Mouse (Mus musculus): ENCODE measurements around the gene Fance. TPM values are rescaled to one million over a fixed set of nuclear protein-coding genes. Genes with fewer than 3 reads are reported as not detected.

The Fance gene
- polyA plus RNA-seq (2015; fragmentation: Nextera tagmentation; extraction: Ambion mirVana), result 11.3 and 13.5 TPM in 2 replicates

- Histone ChIP-seq H3K4me3 (replicated peaks) (peak within 1 kb of the TSS; percentile 87), H3K27me3 (no peaks in the 10 kb centered on the region), H3K27ac (peak within 1 kb of the TSS; percentile 89), H3K4me2 (peak within 1 kb of the TSS; percentile 98), H3K9me3 (replicated peaks) (no peaks in the 10 kb centered on the region), H3K9ac (peak within 1 kb of the TSS; percentile 92), H3K36me3 (peaks cover 27% of the 10 kb centered on the region), H3K4me1 (replicated peaks) (peaks cover 69% of the 10 kb centered on the region)
- peak; percentile 96 for ATAC-seq (ENCODE audit: low read depth)
- WGBS (ENCODE audit: insufficient replicate concordance), result under 1% methylated on average over 69 of the region's 69 CpGs
- peak; percentile 99 for DNase-seq
Measured at GRCm38 (mm10) chr17:28313212-28313879, at the start of gene Fance. Gene Fance (plus strand): TSS chr17:28313519.

- no peak overlapping the region for H3K4me2 ChIP-seq
- DNase-seq, result no peak
- H3K9me3 ChIP-seq (replicated peaks), result no peaks in the 10 kb centered on the region
- ATAC-seq (ENCODE audit: low read depth), result no peak
- no peaks in the 10 kb centered on the region for H3K27me3 ChIP-seq
- WGBS (ENCODE audit: insufficient replicate concordance), result 60% methylated on average over 5 of the region's 5 CpGs
- no peak overlapping the region for H3K4me3 ChIP-seq (replicated peaks)
- H3K36me3 ChIP-seq, result 0 out of 2 replicates have a peak, but pooled peaks cover 4% of the 10 kb centered on the region
- peaks cover 63% of the 10 kb centered on the region for H3K4me1 ChIP-seq (replicated peaks)
- no peak overlapping the region for H3K9ac ChIP-seq
- no peak overlapping the region for H3K27ac ChIP-seq
Measured at GRCm38 (mm10) chr17:28267251-28267650, 46.1 kb upstream of the Fance start.

DNA sequence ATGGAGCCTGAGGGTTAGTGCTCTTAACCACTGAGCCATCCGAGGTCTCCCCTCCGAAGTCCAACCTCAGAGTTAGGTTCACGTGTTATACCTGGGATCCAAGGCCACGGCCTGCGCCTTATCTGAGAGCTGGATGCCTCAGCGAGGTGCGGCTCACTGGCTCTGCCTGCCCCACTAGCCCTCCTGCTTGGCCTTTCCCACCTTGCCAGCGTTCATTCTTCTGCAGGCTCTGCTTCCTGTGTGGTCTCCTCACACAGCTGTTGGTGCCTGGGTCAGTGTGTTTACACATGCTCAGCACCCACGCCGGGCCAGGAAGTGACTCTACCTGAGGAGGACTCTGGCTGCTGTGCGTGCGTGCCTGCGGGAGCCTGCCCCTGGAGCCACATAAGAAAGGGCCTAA, 43.2 kb upstream of the Fance start:
- peaks cover 57% of the 10 kb centered on the region for H3K4me1 ChIP-seq (replicated peaks)
- no peak overlapping the region for H3K4me2 ChIP-seq
- ATAC-seq (ENCODE audit: low read depth), result no peak
- 0 out of 2 replicates have a peak, but pooled peaks cover 5% of the 10 kb centered on the region for H3K36me3 ChIP-seq
- 54% methylated on average over 13 of the region's 13 CpGs for WGBS (ENCODE audit: insufficient replicate concordance)
- no peak overlapping the region for H3K9ac ChIP-seq
- H3K4me3 ChIP-seq (replicated peaks), result no peak overlapping the region
- no peak for DNase-seq
- H3K9me3 ChIP-seq (replicated peaks), result no peaks in the 10 kb centered on the region
- H3K27me3 ChIP-seq, result no peaks in the 10 kb centered on the region
- H3K27ac ChIP-seq, result no peak overlapping the region

GRCm38 (mm10) chr17:28271537-28272266, 41.6 kb upstream of the Fance start:
- Histone ChIP-seq H3K9me3 (replicated peaks) (no peaks in the 10 kb centered on the region), H3K27ac (no peak overlapping the region), H3K9ac (no peak overlapping the region), H3K4me2 (no peak overlapping the region), H3K4me1 (replicated peaks) (peaks cover 56% of the 10 kb centered on the region), H3K27me3 (no peaks in the 10 kb centered on the region), H3K4me3 (replicated peaks) (no peak overlapping the region), H3K36me3 (0 out of 2 replicates have a peak, but pooled peaks cover 2% of the 10 kb centered on the region)
- DNase-seq (no peak), ATAC-seq (ENCODE audit: low read depth) (no peak)
- 72% methylated on average over 12 of the region's 12 CpGs for WGBS (ENCODE audit: insufficient replicate concordance)

DNA sequence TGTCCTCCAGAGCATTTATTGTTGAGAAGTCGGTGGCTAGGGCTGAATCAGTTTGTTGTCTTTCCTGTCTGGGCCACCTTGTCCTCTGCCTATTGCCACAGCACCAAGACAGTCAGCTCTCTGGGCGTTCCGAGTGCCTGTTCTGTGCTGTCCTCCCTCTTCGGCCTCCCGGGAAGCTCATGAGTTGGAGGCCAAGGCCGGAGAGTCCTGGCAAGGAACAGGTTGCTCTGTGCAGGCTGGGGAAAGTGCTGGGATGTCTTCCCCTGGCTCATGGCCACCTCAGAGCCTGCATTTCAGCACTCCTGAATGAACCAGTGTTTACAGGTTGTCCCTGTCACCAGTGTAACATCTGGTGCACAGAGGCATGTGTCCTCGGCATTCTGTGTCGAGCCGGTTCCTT, 41.0 kb upstream of the Fance start:
- no peak overlapping the region for H3K4me3 ChIP-seq (replicated peaks)
- H3K27me3 ChIP-seq, result no peaks in the 10 kb centered on the region
- 83% methylated on average over 9 of the region's 9 CpGs for WGBS (ENCODE audit: insufficient replicate concordance)
- H3K4me1 ChIP-seq (replicated peaks), result peaks cover 58% of the 10 kb centered on the region
- no peaks in the 10 kb centered on the region for H3K9me3 ChIP-seq (replicated peaks)
- no peak overlapping the region for H3K4me2 ChIP-seq
- ATAC-seq (ENCODE audit: low read depth) (no peak), DNase-seq (no peak)
- H3K9ac ChIP-seq, result no peak overlapping the region
- no peak overlapping the region for H3K27ac ChIP-seq
- H3K36me3 ChIP-seq, result 0 out of 2 replicates have a peak, but pooled peaks cover 2% of the 10 kb centered on the region

- Histone ChIP-seq H3K9ac (no peak overlapping the region), H3K4me2 (no peak overlapping the region), H3K27ac (no peak overlapping the region), H3K9me3 (replicated peaks) (no peaks in the 10 kb centered on the region), H3K4me1 (replicated peaks) (peaks cover 61% of the 10 kb centered on the region), H3K27me3 (no peaks in the 10 kb centered on the region), H3K36me3 (0 out of 2 replicates have a peak, but pooled peaks cover 2% of the 10 kb centered on the region), H3K4me3 (replicated peaks) (no peak overlapping the region)
- 65% methylated on average over 6 of the region's 6 CpGs for WGBS (ENCODE audit: insufficient replicate concordance)
- no peak for ATAC-seq (ENCODE audit: low read depth)
- DNase-seq, result no peak
Measured at GRCm38 (mm10) chr17:28272837-28273236, 40.5 kb upstream of the Fance start.

DNA sequence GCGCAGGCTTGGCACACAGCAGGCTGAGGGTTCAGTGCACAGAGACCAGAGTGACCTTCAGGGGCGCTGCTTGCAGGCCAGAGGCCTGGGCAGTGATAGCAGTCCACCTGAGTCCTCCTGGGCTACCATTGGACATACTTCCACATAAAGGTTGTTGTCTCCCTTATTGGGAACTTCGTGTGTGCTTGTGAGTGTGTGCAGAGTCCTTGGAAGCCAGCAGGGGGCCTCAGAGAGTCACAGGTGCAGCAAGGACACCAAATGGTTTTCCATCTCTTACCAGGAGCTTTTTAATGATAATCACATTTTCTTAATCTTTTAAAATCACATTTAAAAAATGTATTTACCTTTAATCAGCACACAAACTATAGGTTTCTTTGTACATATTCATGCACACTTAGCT, 38.6 kb upstream of the Fance start:
- Histone ChIP-seq H3K4me1 (replicated peaks) (peaks cover 73% of the 10 kb centered on the region), H3K9ac (no peak overlapping the region), H3K4me3 (replicated peaks) (no peak overlapping the region), H3K27ac (no peak overlapping the region), H3K27me3 (no peaks in the 10 kb centered on the region), H3K4me2 (no peak overlapping the region), H3K36me3 (0 out of 2 replicates have a peak, but pooled peaks cover 2% of the 10 kb centered on the region), H3K9me3 (replicated peaks) (no peaks in the 10 kb centered on the region)
- ATAC-seq (ENCODE audit: low read depth), result no peak
- WGBS (ENCODE audit: insufficient replicate concordance), result 63% methylated on average over 3 of the region's 3 CpGs
- DNase-seq, result no peak

DNA sequence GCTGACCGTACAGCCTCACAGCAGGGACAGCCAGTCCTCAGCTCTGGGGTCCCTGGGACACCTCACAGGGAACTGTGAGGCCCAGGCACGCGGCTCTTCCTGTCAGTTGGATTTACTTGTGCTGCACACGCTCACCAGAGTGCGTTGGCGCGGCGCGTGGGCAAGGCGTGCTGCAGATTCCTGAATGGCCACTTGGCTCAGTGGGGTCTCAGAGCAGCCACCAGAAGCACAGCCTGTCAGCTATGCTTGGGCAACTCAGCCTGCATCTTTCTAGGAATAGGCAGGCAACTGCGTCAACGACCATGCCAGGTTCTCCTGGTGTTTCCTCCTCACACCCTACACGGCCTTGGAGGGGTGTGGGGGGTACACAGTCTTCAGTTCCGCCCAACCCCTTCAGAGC, 36.1 kb upstream of the Fance start:
- 0 out of 2 replicates have a peak overlapping the region, but pooled peaks have one; percentile 5 for H3K27ac ChIP-seq
- peaks cover 72% of the 10 kb centered on the region for H3K4me1 ChIP-seq (replicated peaks)

DNA sequence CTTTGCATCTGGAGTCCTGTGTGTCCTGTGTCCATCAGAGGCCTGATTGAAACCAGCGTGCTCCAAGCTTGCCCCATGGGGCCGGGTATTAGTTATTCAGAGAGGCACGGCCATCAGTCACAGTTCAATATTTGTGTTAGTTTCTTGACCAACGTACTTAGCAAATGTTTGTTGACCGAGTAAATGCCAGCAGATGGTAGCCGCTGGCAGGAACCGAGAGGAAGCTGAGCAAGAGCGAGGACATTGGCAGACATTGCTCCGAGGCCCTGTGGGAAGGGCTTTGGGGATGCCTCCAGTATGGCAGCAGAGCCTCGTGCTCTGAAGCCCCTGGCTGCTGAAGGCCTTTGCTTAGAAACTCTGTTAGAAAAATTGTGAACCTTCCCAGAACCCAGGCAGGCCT, 35.6 kb upstream of the Fance start:
- Histone ChIP-seq H3K9me3 (replicated peaks) (no peaks in the 10 kb centered on the region), H3K4me2 (no peak overlapping the region), H3K4me3 (replicated peaks) (no peak overlapping the region), H3K9ac (no peak overlapping the region), H3K27ac (0 out of 2 replicates have a peak overlapping the region, but pooled peaks have one; percentile 5), H3K36me3 (no peaks in the 10 kb centered on the region), H3K4me1 (replicated peaks) (peaks cover 70% of the 10 kb centered on the region), H3K27me3 (no peaks in the 10 kb centered on the region)
- WGBS (ENCODE audit: insufficient replicate concordance), result 80% methylated on average over 10 of the region's 10 CpGs
- DNase-seq (no peak), ATAC-seq (ENCODE audit: low read depth) (no peak)

More for the DNA sequence above, 36.1 kb upstream of the Fance start:
- DNase-seq (no peak), ATAC-seq (ENCODE audit: low read depth) (no peak)
- 84% methylated on average over 14 of the region's 14 CpGs for WGBS (ENCODE audit: insufficient replicate concordance)
- Histone ChIP-seq H3K9ac (no peak overlapping the region), H3K4me2 (no peak overlapping the region), H3K9me3 (replicated peaks) (no peaks in the 10 kb centered on the region), H3K36me3 (0 out of 2 replicates have a peak, but pooled peaks cover 1% of the 10 kb centered on the region), H3K27me3 (no peaks in the 10 kb centered on the region), H3K4me3 (replicated peaks) (no peak overlapping the region)

DNA sequence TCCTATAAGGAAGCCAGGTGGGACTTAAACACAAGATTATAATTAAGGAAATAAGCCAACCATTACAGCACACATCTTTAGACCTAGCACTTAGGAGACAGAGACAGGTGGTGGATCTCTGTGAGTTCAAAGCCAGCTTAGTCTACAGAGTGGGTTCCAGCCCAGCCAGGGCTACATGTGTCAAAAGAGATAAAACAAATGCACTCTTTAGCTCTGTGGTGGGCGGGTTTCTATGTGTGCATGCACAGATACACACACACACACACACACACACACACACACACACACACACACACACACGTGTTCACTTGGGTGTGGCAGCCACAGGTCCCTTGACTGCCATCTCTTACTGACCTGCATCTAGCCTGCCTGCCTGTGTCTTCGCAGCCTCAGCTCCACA, 35.2 kb upstream of the Fance start:
- peak; percentile 55 for ATAC-seq (ENCODE audit: low read depth)
- Histone ChIP-seq H3K9ac (no peak overlapping the region), H3K4me2 (no peak overlapping the region), H3K27me3 (no peaks in the 10 kb centered on the region), H3K27ac (no peak overlapping the region), H3K36me3 (no peaks in the 10 kb centered on the region), H3K4me3 (replicated peaks) (no peak overlapping the region), H3K4me1 (replicated peaks) (peaks cover 67% of the 10 kb centered on the region), H3K9me3 (replicated peaks) (no peaks in the 10 kb centered on the region)
- DNase-seq, result peak; percentile 22
- 37% methylated on average over 3 of the region's 3 CpGs for whole genome bisulfite sequencing (ENCODE audit: insufficient replicate concordance)

DNA sequence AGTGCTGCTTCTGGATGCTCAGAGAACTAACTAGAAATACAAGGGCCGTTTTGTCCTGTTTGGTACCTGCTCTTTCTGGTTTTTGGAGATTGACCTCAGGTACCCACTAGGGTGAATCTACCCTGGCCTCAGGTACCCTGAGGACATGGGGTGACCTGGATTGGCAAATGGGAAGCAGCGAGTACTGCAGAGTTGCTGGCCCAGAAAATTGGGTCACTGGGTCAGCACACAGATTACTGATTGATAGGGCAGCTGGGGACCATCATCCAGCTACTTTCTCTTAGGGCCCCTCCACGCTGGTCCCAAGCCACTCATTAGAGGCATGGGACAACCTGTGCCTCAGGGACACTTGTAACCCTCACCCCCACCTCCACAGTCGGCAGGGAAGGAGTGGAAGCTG, 34.1 kb upstream of the Fance start:
- Histone ChIP-seq H3K4me3 (replicated peaks) (no peak overlapping the region), H3K36me3 (no peaks in the 10 kb centered on the region), H3K4me1 (replicated peaks) (peaks cover 63% of the 10 kb centered on the region), H3K9ac (no peak overlapping the region), H3K27me3 (no peaks in the 10 kb centered on the region), H3K9me3 (replicated peaks) (no peaks in the 10 kb centered on the region), H3K27ac (no peak overlapping the region; the same call in 1 of the 2 replicates), H3K4me2 (no peak overlapping the region)
- WGBS (ENCODE audit: insufficient replicate concordance), result 57% methylated on average over 4 of the region's 4 CpGs
- ATAC-seq (ENCODE audit: low read depth) (no peak), DNase-seq (no peak)
